Mouse (Mus musculus): Measurements from ENCODE around the gene Ltb4r2.

Ltb4r2 gene

GRCm38 (mm10) chr14:55737086-55737687 is 24.0 kb upstream of the Ltb4r2 start:
- no peak for DNase-seq

- DNase-seq = peak; percentile 85
Measured at GRCm38 (mm10) chr14:55743711-55744110, 17.5 kb upstream of the Ltb4r2 start.

- DNase-seq = peak; percentile 92
Measured at GRCm38 (mm10) chr14:55745180-55745860, 15.9 kb upstream of the Ltb4r2 start, which contains the start of the genes Dhrs1 and Nop9. Dhrs1 (minus strand) TSS chr14:55745690. Nop9 (plus strand) TSS chr14:55745693.

- no peak for DNase-seq
Measured at GRCm38 (mm10) chr14:55745861-55746237, 15.4 kb upstream of the Ltb4r2 start.

- no peak for DNase-seq
Measured at GRCm38 (mm10) chr14:55747051-55747847, 14.0 kb upstream of the Ltb4r2 start.

- no peak for DNase-seq
Measured at GRCm38 (mm10) chr14:55757566-55757965, 3.7 kb upstream of the Ltb4r2 start.

- peak; percentile 83 for DNase-seq
Measured at GRCm38 (mm10) chr14:55758363-55758784, 2.9 kb upstream of the Ltb4r2 start, which contains the start of gene Cideb. Cideb (minus strand) TSS chr14:55758458.

- DNase-seq = peak; percentile 89
Measured at GRCm38 (mm10) chr14:55760156-55760555, 1.1 kb upstream of the Ltb4r2 start.

- peak; percentile 74 for DNase-seq
Measured at GRCm38 (mm10) chr14:55762001-55762821, 983 bp downstream of the Ltb4r2 start.

GRCm38 (mm10) chr14:55763166-55763565 is 1.9 kb downstream of the Ltb4r2 start:
- no peak for DNase-seq

GRCm38 (mm10) chr14:55765696-55766095 is 4.5 kb downstream of the Ltb4r2 start, which contains the start of gene Ltb4r1:
Ltb4r1 (plus strand) TSS chr14:55765962.
- DNase-seq = no peak

- DNase-seq = peak; percentile 78
Measured at GRCm38 (mm10) chr14:55767519-55768414, 6.5 kb downstream of the Ltb4r2 start.

- DNase-seq = no peak
Measured at GRCm38 (mm10) chr14:55768555-55768954, 7.3 kb downstream of the Ltb4r2 start.

GRCm38 (mm10) chr14:55769087-55769703 is 8.0 kb downstream of the Ltb4r2 start:
- DNase-seq = no peak

GRCm38 (mm10) chr14:55776711-55777110 is 15.5 kb downstream of the Ltb4r2 start:
- DNase-seq = no peak

- no peak for DNase-seq
Measured at GRCm38 (mm10) chr14:55777176-55777575, 15.9 kb downstream of the Ltb4r2 start.

GRCm38 (mm10) chr14:55777806-55778205 is 16.6 kb downstream of the Ltb4r2 start:
- no peak for DNase-seq

GRCm38 (mm10) chr14:55778686-55779085 is 17.5 kb downstream of the Ltb4r2 start:
- DNase-seq = no peak

- DNase-seq = no peak
Measured at GRCm38 (mm10) chr14:55779656-55780055, 18.4 kb downstream of the Ltb4r2 start.

GRCm38 (mm10) chr14:55780736-55781135 is 19.5 kb downstream of the Ltb4r2 start:
- no peak for DNase-seq

- DNase-seq = peak; percentile 84
Measured at GRCm38 (mm10) chr14:55781310-55781709, 20.1 kb downstream of the Ltb4r2 start.
